Mouse (Mus musculus) hindbrain, postnatal 0 days (tissue): ENCODE results near the gene Dock10. TPM values are rescaled to one million over a fixed set of nuclear protein-coding genes. Genes with fewer than 3 reads are reported as not detected.

Experiments
- ATAC-seq: fragments of 200-750 bp; cut with Nextera tagmentation; 2 replicates; pipeline ENCODE4 v1.8.0; 2017; ENCODE audit warnings: mild to moderate bottlenecking, moderate TSS enrichment, moderate library complexity
- DNase-seq: peaks from one replicate; pipeline ENCODE4 v3.0.0-alpha.2; 2015; ENCODE audit warnings: low spot score
- H3K27ac ChIP-seq: fragments of 300-500 bp; sonication (generic); 2 replicates; pipeline ENCODE4 v1.5.1; 2014; ENCODE audit warnings: mild to moderate bottlenecking
- H3K27me3 ChIP-seq: fragments of 300-500 bp; sonication (generic); 2 replicates; pipeline ENCODE4 v1.6.1; 2014; ENCODE audit warnings: low read length, mixed read lengths; ENCODE audit not compliant: insufficient read depth
- H3K36me3 ChIP-seq: fragments of 300-500 bp; sonication (generic); 2 replicates; pipeline ENCODE4 v1.6.1; 2014; ENCODE audit warnings: low read length, mixed read lengths; ENCODE audit not compliant: insufficient read depth
- H3K4me1 ChIP-seq: fragments of 300-500 bp; sonication (generic); 2 replicates; pipeline ENCODE4 v1.6.1; 2014; ENCODE audit warnings: antibody characterized with exemption, low read length, mixed read lengths; ENCODE audit not compliant: insufficient read depth
- H3K4me2 ChIP-seq: fragments of 300-500 bp; sonication (generic); 2 replicates; pipeline ENCODE4 v1.6.1; 2014; ENCODE audit warnings: low read depth, mild to moderate bottlenecking, low read length, moderate library complexity, mixed read lengths
- H3K4me3 ChIP-seq: fragments of 300-500 bp; sonication (generic); 2 replicates; pipeline ENCODE4 v1.5.1; 2014; ENCODE audit warnings: low read length
- H3K9ac ChIP-seq: fragments of 300-500 bp; sonication (generic); replicated peaks from 2 replicates; pipeline ENCODE4 v1.6.1; 2014; ENCODE audit warnings: mild to moderate bottlenecking, low read length, moderate library complexity, mixed read lengths
- H3K9me3 ChIP-seq: fragments of 300-500 bp; sonication (generic); 2 replicates; pipeline ENCODE4 v1.6.1; 2016; ENCODE audit warnings: low read length, mixed read lengths
- CTCF ChIP-seq: IDR thresholded peaks from 2 replicates; pipeline ENCODE4 v1.5.1; 2016; ENCODE audit warnings: antibody characterized with exemption, control low read depth, low read depth
- WGBS: fragments of 180-500 bp; shearing (Covaris S2); extraction: QIAGEN DNeasy Blood & Tissue Kit; methylation state at CpG from one replicate; pipeline ENCODE4 v1.1.7; 2014; 5-methylcytosine and 5-hydroxymethylcytosine counted together
- polyA plus RNA-seq: library from polyadenylated mRNA; unstranded; fragments of >200 nt; fragmentation: Nextera tagmentation; extraction: Ambion mirVana; gene quantifications from 2 replicates; pipeline ENCODE4 v1.2.1, GENCODE M21; 2015
- total RNA-seq: library from RNA; depleted of rRNA; stranded (reverse); fragments of >200 nt; gene quantifications from 2 replicates; pipeline ENCODE4 v1.2.3, GENCODE M21; 2014

Dock10 gene
- total and polyA plus RNA-seq, 2 experiments from 2014 or later = 4.8 to 21.6 TPM

- no peak for ATAC-seq
- WGBS = 74% methylated on average over 2 of the region's 2 CpGs
- H3K4me1 ChIP-seq = no peaks in the 10 kb centered on the region
- no peak overlapping the region for H3K4me3 ChIP-seq
- H3K27ac ChIP-seq = no peak overlapping the region
- no peaks in the 10 kb centered on the region for H3K9me3 ChIP-seq
- no peak overlapping the region for H3K4me2 ChIP-seq
- no peak for DNase-seq
- TF ChIP-seq CTCF = no peak
- H3K36me3 ChIP-seq = no peaks in the 10 kb centered on the region
- no peak overlapping the region for H3K9ac ChIP-seq
- H3K27me3 ChIP-seq = no peaks in the 10 kb centered on the region
Observed at GRCm38 (mm10) chr1:80746691-80747463, 11.4 kb downstream of the Dock10 start.

- H3K36me3 ChIP-seq = no peaks in the 10 kb centered on the region
- 89% methylated on average over 6 of the region's 6 CpGs for WGBS
- H3K4me2 ChIP-seq = no peak overlapping the region
- no peak for DNase-seq
- no peak for TF ChIP-seq CTCF
- H3K27ac ChIP-seq = no peak overlapping the region
- H3K27me3 ChIP-seq = no peaks in the 10 kb centered on the region
- ATAC-seq = no peak
- H3K4me3 ChIP-seq = no peak overlapping the region
- no peaks in the 10 kb centered on the region for H3K9me3 ChIP-seq
- H3K9ac ChIP-seq = no peak overlapping the region
- H3K4me1 ChIP-seq = no peaks in the 10 kb centered on the region
Observed at GRCm38 (mm10) chr1:80746195-80746594, 12.1 kb downstream of the Dock10 start.

- no peak for ATAC-seq
- Histone ChIP-seq H3K9me3 (no peaks in the 10 kb centered on the region), H3K9ac (no peak overlapping the region), H3K4me2 (no peak overlapping the region), H3K27ac (no peak overlapping the region), H3K4me3 (no peak overlapping the region), H3K36me3 (no peaks in the 10 kb centered on the region), H3K4me1 (no peaks in the 10 kb centered on the region), H3K27me3 (no peaks in the 10 kb centered on the region)
- TF ChIP-seq CTCF = no peak
- 50% methylated on average over 1 of the region's 1 CpGs for WGBS
- DNase-seq = no peak
Observed at GRCm38 (mm10) chr1:80739472-80739871, 18.9 kb downstream of the Dock10 start.

DNA sequence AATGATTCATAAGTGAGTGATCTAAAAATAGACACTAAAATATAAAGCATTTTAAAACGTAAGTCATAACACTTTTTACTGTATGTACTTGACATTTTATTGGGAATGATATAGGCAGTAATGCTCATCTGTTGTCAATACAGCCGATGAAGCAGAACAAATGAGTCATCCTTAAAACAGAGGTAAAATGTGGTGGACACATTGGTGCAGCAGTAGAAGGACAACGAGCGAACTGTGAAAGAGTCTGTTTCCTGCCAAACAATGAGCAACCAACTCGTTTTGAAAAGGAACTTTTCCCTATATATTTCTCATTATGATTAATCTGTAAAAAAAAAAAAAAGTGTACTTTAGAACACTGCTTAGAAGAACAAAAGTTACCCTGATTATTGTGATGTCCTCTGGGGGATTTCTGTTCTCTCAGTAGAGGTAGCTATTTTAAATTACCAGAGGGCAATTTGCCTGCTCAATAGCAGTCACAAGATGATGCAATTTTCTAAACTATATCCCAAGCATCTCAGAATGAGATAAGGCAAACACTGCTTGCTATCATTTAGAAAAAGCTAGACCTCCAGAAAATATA, 20.4 kb downstream of the Dock10 start:
- H3K9ac ChIP-seq = no peak overlapping the region
- no peak overlapping the region for H3K27ac ChIP-seq
- no peaks in the 10 kb centered on the region for H3K4me1 ChIP-seq
- ATAC-seq (no peak), DNase-seq (no peak)
- H3K36me3 ChIP-seq = no peaks in the 10 kb centered on the region
- no peak overlapping the region for H3K4me3 ChIP-seq
- no peaks in the 10 kb centered on the region for H3K9me3 ChIP-seq
- TF ChIP-seq CTCF = no peak
- no peak overlapping the region for H3K4me2 ChIP-seq
- no peaks in the 10 kb centered on the region for H3K27me3 ChIP-seq
- 74% methylated on average over 5 of the region's 5 CpGs for WGBS

DNA sequence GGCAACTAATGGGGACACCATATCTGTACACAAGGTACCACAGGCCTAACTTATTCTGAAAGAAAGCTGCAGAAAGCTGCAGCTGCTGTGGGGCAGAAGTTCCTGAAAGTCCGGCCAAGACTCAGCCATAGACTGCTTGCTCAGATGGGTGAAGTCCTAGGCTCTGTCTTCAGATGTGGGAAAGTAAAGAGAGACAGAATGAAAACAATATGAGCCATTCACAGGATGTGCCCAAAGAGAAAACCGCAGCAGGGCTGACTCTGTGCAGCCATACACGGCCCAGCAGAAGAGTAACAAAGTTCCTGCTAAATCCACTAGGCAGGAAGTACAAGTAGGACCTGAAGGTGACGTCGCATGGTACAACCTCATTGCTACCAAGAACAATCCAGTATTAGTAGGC, 27.7 kb downstream of the Dock10 start:
- Histone ChIP-seq H3K27ac (no peak overlapping the region), H3K36me3 (no peaks in the 10 kb centered on the region), H3K9me3 (no peaks in the 10 kb centered on the region), H3K9ac (no peak overlapping the region), H3K27me3 (no peaks in the 10 kb centered on the region), H3K4me3 (no peak overlapping the region), H3K4me2 (no peak overlapping the region), H3K4me1 (no peaks in the 10 kb centered on the region)
- WGBS = 75% methylated on average over 5 of the region's 5 CpGs
- no peak for ATAC-seq
- TF ChIP-seq CTCF = no peak
- no peak for DNase-seq

DNA sequence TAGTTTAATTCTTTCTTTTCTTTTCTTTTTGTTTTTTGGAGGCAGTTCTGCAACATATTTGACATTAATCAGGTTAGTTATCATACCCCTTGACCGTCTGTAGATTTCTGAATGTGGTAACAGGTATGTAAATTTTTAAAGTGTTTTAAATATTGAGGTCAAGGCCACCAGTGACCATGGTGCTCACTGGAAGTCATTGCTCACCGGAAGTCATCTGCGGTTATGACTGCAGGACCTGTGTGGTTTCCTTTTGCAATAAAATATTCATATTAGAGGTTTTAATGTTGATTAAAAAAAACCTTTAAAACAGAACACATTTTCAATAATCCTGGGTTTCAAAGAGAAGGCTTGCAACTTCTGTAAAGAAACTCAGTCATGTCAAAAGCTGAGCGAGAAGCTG, 28.2 kb downstream of the Dock10 start:
- H3K9ac ChIP-seq = no peak overlapping the region
- no peaks in the 10 kb centered on the region for H3K36me3 ChIP-seq
- no peak for ATAC-seq
- TF ChIP-seq CTCF = no peak
- no peak for DNase-seq
- WGBS = 90% methylated on average over 4 of the region's 4 CpGs
- H3K27ac ChIP-seq = no peak overlapping the region
- no peak overlapping the region for H3K4me2 ChIP-seq
- H3K9me3 ChIP-seq = no peaks in the 10 kb centered on the region
- no peaks in the 10 kb centered on the region for H3K4me1 ChIP-seq
- H3K27me3 ChIP-seq = no peaks in the 10 kb centered on the region
- H3K4me3 ChIP-seq = no peak overlapping the region

- Histone ChIP-seq H3K4me1 (no peaks in the 10 kb centered on the region), H3K9ac (no peak overlapping the region), H3K4me3 (no peak overlapping the region), H3K27ac (no peak overlapping the region), H3K4me2 (no peak overlapping the region), H3K36me3 (no peaks in the 10 kb centered on the region), H3K9me3 (no peaks in the 10 kb centered on the region), H3K27me3 (no peaks in the 10 kb centered on the region)
- DNase-seq (peak; percentile 34), ATAC-seq (no peak)
- 66% methylated on average over 1 of the region's 1 CpGs for WGBS
- TF ChIP-seq CTCF = peak; percentile 22; the same call in 1 of the 2 replicates
Observed at GRCm38 (mm10) chr1:80728183-80728582, 30.1 kb downstream of the Dock10 start.
